Mouse (Mus musculus) small intestine, adult 2 months (tissue): ENCODE measurements around the gene Ppp1r21.

Experiments used
- CTCF ChIP-seq: fragments of 200-500 bp; IDR thresholded peaks from 2 replicates; pipeline ENCODE4 v1.5.1; 2012; ENCODE audit warnings: low read depth, mild to moderate bottlenecking, control low read depth, inconsistent platforms, low read length, moderate library complexity, mixed read lengths; ENCODE audit not compliant: insufficient replicate concordance, insufficient read length; ENCODE audit errors: extremely low read depth
- POLR2A ChIP-seq: fragments of 200-500 bp; IDR thresholded peaks from 2 replicates; pipeline ENCODE4 v1.6.1; 2012; ENCODE audit warnings: low read depth, mild to moderate bottlenecking, control low read depth, inconsistent platforms, low read length, moderate library complexity

GRCm38 (mm10) chr17:88509999-88510398, 19.9 kb upstream of the Ppp1r21 start:
- TF ChIP-seq POLR2A (no peak), CTCF (no peak)
